Mouse (Mus musculus) cerebral cortex, adult 2 months (tissue): Measurements from ENCODE around the gene Tbc1d5.

Source experiments
- WGBS: fragments of 180-500 bp; shearing (Covaris S2); methylation state at CpG from one replicate; pipeline ENCODE4 v1.1.7; 2018; 5-methylcytosine and 5-hydroxymethylcytosine counted together

Gene Tbc1d5

GRCm38 (mm10) chr17:51179195-51179953 is at the start of gene Tbc1d5:
TSS of gene Tbc1d5 (minus strand) at chr17:51179352.
- 3% methylated on average over 54 of the region's 54 CpGs for WGBS

GRCm38 (mm10) chr17:51226056-51226455 is 46.9 kb upstream of the Tbc1d5 start:
- 93% methylated on average over 1 of the region's 1 CpGs for WGBS

- WGBS = 56% methylated on average over 4 of the region's 4 CpGs
Measured at GRCm38 (mm10) chr17:51223152-51223551, 44.0 kb upstream of the Tbc1d5 start.

DNA sequence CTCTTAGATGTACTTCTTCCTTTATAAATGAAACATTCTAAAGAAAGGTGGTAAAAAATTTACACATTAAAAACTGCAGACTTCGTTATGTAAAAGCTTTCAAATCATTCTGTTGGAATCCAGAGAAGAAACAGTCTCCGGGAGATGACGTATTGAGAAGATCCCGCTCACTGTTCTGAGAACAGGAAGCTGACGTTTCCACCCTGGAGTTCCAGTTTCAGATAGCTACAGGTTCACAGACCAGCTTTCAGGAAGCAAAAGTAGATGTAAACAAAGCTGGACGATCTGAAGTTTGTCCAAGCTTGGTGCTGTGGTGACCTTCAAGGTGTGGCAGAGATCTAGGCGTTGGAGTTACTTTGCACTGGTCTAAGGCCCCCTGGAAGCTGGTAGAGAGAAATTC is 41.9 kb upstream of the Tbc1d5 start:
- WGBS = 54% methylated on average over 7 of the region's 7 CpGs

- WGBS = 98% methylated on average over 3 of the region's 3 CpGs
Measured at GRCm38 (mm10) chr17:51219897-51220296, 40.7 kb upstream of the Tbc1d5 start.

DNA sequence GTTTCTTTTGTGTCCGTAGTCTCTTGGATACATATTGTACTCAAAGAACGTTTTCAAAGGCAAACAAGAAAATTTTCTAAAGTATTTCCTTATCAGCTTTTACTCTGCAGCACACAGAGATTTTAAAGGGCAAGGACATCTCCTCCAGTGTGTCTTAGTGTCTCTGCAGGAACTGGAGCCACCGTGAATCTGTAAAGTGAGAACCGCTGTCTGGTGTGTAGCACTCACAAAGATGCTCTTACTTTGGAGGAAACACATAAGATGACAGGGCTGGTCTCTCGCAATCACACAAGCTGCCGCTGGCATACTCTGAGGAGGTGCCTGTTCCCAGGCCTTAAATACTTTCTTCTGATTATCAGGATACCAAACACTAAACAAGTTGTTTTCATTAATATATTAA is 37.3 kb upstream of the Tbc1d5 start:
- WGBS = 95% methylated on average over 6 of the region's 6 CpGs

DNA sequence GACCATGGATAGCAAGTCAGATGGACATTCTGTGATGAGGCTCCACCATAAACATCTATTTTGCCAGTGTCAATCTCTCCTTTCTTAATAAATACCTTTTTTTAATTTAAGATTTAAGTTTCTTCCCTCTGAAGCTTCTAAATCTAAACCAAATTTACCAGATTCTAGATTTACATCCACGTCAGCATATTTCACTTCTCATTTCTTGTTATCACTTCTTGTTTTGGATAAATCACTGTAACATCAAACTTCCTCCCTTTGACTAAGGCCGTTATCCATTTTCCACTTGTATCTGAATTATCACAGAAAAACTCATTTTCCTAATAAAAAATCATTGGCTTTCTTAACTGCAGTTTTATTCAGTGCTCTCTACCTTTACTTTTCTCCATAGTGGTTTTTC is 30.4 kb upstream of the Tbc1d5 start:
- WGBS = 89% methylated on average over 2 of the region's 2 CpGs

DNA sequence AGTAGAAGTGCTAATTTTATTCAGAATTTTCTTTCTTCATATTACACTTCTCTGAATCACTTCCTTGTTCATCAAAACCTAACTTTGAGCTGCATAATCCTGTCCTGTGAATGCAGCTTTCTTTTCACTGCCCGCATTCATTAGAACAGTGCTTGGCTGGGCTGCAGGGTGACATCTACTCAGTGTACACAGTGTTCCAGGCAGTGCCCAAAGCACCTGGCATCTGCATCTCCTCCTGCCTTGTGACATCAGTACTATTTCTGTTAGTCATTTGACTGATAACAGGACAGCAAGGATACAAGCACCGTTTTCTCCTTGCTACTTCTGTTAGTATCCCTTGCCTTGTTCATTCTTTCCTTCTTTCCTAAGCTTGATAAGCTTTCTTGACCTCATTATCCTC is 25.5 kb upstream of the Tbc1d5 start:
- 52% methylated on average over 2 of the region's 2 CpGs for WGBS

GRCm38 (mm10) chr17:51195561-51195960 is 16.4 kb upstream of the Tbc1d5 start:
- 85% methylated on average over 2 of the region's 2 CpGs for WGBS

DNA sequence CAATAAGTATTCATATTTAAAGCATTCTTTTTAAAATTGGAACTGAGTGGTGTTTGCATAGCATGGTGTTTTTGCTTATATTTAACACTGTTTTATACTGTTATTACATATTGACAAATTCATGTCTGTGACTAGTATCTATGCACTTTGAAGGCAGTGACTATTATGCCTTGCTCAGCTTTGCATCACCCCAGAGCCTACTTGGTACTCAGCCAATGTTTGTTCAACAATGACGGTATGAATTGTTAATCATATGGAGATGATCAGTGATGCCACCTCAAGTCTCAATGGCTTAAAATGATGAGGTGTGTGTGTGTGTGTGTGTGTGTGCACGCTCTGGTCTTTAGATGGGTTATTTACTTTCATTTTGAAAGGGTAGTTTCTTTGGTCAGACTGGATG is 15.6 kb upstream of the Tbc1d5 start:
- WGBS = 73% methylated on average over 2 of the region's 2 CpGs

DNA sequence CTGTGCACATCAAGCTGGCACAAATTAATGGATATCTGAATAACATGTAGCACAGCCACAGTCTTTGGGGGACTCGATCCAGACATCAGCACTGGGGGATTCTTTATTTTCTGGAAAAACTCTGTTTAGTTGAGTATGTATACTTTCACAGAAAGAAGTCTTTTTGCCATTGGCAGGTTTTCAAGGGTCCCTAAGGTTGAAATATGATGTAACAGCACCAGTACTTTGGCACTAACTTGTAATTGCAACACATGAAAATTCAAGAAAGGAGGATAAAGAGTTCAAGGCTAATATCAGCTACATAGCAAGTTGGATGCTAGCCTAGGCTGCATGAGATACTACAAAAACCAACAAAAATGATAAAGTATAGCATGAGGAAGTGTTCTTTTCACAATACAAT is 12.2 kb upstream of the Tbc1d5 start:
- 86% methylated on average over 1 of the region's 1 CpGs for WGBS

DNA sequence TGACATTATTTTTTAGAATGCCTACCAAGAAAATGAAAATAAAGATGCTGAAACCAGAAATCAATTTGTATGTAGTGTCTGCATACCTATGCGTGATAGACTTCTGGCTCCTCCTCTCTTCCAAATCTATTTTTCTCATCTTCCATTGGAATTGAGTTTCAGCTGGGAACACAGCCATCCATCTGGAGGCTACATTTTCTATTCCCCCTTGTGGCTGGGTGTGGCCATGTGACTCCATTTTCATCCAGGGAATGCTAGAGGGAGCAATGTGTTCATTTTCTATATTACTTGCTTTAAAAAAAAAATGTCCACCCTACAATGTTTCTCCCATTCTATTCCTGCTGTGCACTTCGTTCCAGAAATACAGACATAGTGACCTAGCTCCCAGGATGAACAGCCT is 3.6 kb upstream of the Tbc1d5 start:
- WGBS = 44% methylated on average over 2 of the region's 2 CpGs

DNA sequence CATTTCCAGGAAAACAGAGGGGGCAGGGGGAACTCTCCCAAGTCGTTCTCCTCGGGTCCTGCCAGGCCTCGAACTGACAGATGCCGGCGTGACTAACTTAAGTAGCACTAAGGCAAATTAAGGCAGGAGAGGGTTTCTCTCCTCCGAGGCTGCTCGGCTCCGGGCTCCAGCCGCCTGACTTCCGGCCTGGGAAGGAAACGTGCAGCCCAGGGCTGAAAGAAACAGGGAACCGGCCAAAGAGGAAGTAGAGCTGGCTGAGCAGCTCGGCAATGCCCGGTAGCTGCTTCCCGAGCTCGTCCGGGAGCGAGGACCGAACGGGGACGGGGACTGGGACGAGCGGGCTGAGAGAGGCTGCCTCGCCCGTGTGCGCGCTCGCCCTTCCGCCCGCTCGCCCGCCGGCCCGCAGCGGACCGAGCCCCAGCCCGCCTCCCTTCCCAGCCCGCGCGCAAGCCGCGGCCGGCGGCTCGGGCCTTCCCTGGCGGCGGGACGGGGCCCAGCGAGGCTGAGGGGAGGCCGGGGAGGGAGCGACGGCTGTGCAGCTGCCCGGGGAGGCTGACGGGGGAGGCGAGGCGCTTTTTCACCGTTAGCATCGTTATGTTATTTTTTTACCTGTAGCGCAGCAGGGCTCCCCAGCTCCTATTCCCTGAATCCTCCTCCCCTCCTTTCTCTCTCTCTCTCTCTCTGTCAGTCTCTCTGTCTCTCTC is 509 bp downstream of the Tbc1d5 start:
- WGBS = under 1% methylated on average over 59 of the region's 59 CpGs

DNA sequence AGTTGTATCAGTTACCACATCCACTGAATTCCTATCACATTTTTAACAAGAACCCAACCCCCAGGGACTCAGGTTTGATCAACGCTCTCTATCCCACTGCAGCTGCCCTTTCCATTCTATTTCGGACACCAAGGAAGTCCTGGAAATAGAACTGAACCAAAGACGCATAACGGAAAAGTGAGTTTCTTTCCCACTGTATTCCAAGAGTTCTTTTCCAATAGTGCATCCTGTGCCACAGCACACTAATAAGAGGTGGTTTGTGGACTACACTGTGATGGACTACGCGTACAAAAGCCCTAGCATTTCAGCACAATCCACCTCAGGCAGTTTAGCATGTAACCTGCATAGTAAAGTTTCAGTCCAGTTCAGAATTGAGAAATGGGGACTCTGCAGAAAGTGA is 1.2 kb downstream of the Tbc1d5 start:
- WGBS = 11% methylated on average over 6 of the region's 6 CpGs

GRCm38 (mm10) chr17:51172332-51172731 is 6.8 kb downstream of the Tbc1d5 start:
- 67% methylated on average over 1 of the region's 1 CpGs for WGBS

DNA sequence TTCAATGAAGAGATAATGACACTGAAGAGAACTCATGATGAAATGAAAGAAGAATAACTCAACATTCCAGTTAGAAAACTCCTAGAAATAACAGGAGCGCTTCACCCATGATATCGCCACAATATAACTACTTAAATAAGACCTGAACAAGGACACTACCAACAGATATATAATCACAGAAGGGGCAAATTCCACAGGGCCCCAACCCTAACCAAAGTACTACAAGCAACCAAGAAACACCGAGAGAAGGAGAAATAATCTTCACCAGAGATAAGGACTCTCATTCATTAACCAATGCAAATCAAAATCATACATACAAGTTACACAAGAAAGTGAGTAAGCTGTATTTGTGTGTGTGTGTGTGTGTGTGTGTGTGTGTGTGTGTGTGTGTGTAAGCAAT is 7.6 kb downstream of the Tbc1d5 start:
- WGBS = 96% methylated on average over 3 of the region's 3 CpGs

DNA sequence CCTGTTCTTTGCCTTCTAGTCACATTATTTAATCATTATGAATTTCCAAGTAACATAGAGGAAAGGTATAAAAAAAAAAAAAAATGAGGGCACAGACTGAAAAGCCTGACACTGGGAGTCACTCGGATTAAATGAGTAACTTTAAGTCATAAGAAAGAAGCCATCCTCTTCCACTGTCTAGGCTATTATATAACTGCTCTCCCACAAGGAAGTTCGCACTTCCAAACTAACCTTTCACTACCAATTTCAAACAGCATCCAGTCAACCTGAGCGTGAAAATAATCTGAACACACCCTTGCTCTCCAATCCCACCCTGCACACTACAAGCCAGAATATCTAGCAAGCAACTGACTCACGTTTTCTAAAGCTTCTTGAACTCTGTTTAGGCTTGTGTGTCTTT is 9.2 kb downstream of the Tbc1d5 start:
- 78% methylated on average over 4 of the region's 4 CpGs for WGBS

- WGBS = 95% methylated on average over 5 of the region's 5 CpGs
Measured at GRCm38 (mm10) chr17:51159261-51159660, 19.9 kb downstream of the Tbc1d5 start.

DNA sequence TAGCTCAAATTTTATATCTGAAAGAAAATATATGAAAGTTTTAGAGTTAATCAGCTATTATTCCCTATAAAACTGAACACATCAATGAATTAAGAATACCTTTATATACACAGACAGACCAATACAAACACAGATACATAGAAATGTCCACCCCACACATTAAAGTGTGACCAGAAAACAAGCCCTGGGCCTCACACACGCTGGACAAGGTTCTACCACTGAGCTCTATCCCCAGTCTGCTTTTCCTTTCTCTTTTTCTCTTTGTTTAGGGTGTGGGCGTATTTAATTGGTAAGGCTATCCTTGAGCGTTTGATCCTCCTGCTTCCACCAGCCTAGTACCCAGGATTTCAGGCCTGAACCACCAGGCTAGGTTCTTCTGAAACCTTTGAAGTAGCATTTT is 28.2 kb downstream of the Tbc1d5 start:
- WGBS = 80% methylated on average over 3 of the region's 3 CpGs

GRCm38 (mm10) chr17:51144983-51145382 is 34.2 kb downstream of the Tbc1d5 start:
- 97% methylated on average over 4 of the region's 4 CpGs for WGBS

DNA sequence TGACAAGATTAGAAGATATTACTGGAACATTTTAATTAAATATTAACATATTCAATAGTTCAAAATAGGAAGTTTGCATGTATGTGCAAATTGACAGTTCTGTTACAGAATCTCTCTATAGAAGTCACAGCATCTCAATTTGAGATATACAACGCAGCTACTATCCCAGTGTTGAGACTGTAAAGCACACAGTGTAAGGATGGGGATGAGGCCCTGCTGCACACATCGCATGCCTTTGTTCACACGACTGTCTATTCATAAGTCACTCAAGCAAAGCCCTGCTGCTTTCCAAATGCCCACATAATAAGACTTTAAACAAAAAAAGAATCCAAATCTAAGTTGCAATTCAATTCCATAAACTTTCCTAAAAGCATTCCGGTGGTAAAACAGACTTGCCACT is 37.1 kb downstream of the Tbc1d5 start:
- WGBS = 63% methylated on average over 4 of the region's 4 CpGs

DNA sequence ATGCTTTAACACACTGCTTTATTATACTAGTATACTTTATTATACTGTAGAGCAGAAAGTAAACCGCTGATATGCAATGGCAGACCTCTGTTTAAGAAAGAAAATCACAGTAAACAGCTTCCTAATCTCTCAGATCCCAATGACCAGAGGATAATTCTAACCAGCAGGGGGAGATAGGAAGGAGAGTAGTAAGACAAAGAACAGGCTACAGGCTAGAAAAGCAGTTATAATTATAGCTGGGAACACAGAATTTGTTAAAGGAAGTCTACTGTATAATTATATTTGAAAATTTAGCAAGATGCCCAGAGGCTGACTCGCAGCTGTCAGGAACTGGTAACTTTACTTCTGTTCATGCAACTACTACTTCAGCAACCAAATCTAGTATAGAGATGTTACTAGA is 68.0 kb downstream of the Tbc1d5 start:
- 30% methylated on average over 2 of the region's 2 CpGs for WGBS

GRCm38 (mm10) chr17:51104294-51104693 is 74.9 kb downstream of the Tbc1d5 start:
- 76% methylated on average over 1 of the region's 1 CpGs for WGBS
